Mouse (Mus musculus) embryonic facial prominence, embryonic 10.5 days (tissue): Measurements from ENCODE around the gene Srf. TPM values are rescaled to one million over a fixed set of nuclear protein-coding genes. Genes with fewer than 3 reads are reported as not detected.

ENCODE experiments used
- DNase-seq: peaks from one replicate; pipeline ENCODE4 v3.0.0-alpha.2; 2017; ENCODE audit warnings: low spot score
- H3K27ac ChIP-seq: fragments of 300-500 bp; sonication (generic); replicated peaks from 2 replicates; pipeline ENCODE4 v1.5.1; 2016; ENCODE audit warnings: mild to moderate bottlenecking
- H3K27me3 ChIP-seq: fragments of 300-500 bp; sonication (generic); replicated peaks from 2 replicates; pipeline ENCODE4 v1.6.1; 2016; ENCODE audit warnings: low read depth, mild to moderate bottlenecking; ENCODE audit not compliant: poor library complexity, severe bottlenecking
- H3K36me3 ChIP-seq: fragments of 300-500 bp; sonication (generic); replicated peaks from 2 replicates; pipeline ENCODE4 v1.6.1; 2016; ENCODE audit warnings: mild to moderate bottlenecking, moderate library complexity
- H3K4me1 ChIP-seq: fragments of 300-500 bp; sonication (generic); 2 replicates; pipeline ENCODE4 v1.6.1; 2016
- H3K4me3 ChIP-seq: fragments of 300-500 bp; sonication (generic); 2 replicates; pipeline ENCODE4 v1.5.1; 2016; ENCODE audit warnings: mild to moderate bottlenecking, moderate library complexity
- H3K9me3 ChIP-seq: fragments of 300-500 bp; sonication (generic); 2 replicates; pipeline ENCODE4 v1.6.1; 2016; ENCODE audit warnings: mild to moderate bottlenecking
- WGBS: fragments of 180-500 bp; shearing (Covaris S2); methylation state at CpG from one replicate; pipeline ENCODE4 v1.1.7; 2016; 5-methylcytosine and 5-hydroxymethylcytosine counted together
- polyA plus RNA-seq: library from polyadenylated mRNA; unstranded; fragments of >200 nt; fragmentation: Nextera tagmentation; extraction: Ambion mirVana; gene quantifications from 2 replicates; pipeline ENCODE4 v1.2.1, GENCODE M21; 2016

Gene Srf
- polyA plus RNA-seq, result 5.6 and 7.0 TPM in 2 replicates

DNA sequence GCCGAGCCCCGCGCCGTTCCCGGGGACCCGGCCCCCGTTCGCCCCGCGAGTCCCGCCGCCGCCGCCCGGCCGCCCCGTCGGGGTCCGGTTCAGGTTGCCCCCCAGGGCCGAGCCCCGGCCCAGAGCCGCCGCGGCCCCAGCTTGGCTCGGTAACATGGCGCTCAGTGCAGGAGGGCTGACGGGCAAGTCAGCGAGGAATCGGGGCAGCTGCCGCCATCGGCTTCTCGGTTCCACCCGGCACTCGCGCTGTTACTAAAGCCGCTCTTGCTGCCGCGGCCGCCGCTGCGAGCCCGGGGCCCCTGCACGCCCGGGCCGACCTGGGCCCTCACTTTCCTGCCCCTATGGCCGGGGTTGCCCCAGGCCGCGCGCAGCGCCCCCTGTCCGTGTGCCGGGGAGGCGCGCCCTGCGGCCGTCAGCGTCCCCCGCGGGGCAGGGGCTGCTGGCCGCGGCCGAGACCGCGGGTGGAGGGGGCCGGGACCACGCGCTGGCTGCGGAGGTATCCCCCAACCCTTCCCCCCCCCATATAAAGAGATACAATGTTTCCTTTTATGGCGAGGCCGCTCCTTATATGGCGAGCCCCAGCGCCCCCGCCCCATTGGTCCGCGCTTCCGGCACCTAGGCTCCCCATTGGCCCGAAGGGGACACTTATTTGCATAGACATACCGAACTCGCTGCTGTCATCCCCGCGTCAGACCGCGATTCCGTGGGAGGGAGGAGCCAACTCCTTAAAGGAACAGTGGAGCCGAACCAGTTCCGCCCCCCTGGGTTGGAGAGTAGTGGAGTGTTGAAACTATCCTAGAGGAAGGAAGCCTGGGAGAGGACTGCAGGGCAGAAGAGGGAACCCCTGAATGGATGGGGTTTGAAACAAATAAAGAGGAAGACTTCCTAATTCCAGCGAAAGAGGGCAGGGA is at the start of gene Srf:
Gene Srf, minus strand, starts transcription at position 503 of the 911 bp plus-strand sequence.
- Histone ChIP-seq H3K4me3 (peak within 1 kb of the TSS; percentile 97), H3K27me3 (no peaks in the 10 kb centered on the region), H3K4me1 (peaks cover 58% of the 10 kb centered on the region), H3K9me3 (no peaks in the 10 kb centered on the region), H3K36me3 (peaks cover 16% of the 10 kb centered on the region), H3K27ac (peak within 1 kb of the TSS; percentile 99)
- WGBS, result 0% methylated on average over 87 of the region's 87 CpGs
- peak; percentile 98 for DNase-seq

DNA sequence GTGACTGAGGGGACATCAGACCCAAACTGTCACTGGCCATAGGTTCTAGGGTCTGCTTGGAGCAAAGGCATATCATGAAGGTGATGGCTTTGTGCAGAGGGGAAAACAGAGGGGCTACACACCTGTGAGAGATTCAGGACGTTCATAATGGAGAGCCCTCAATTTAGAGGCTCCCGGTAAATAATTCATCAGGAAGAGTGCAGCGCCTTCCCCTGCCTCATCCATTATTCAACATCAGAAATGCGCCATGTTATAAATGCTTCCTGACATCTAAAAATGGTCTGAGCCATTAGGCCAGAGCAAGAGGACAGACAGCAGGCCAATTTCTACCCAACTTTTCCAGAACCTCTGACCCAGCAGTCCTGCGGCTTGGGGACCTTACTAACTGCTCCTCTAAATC is 49.2 kb upstream of the Srf start:
- H3K4me1 ChIP-seq, result peaks cover 53% of the 10 kb centered on the region
- H3K4me3 ChIP-seq, result no peak overlapping the region
- H3K27me3 ChIP-seq, result no peaks in the 10 kb centered on the region
- no peaks in the 10 kb centered on the region for H3K9me3 ChIP-seq
- H3K36me3 ChIP-seq, result peaks cover 24% of the 10 kb centered on the region
- 77% methylated on average over 5 of the region's 5 CpGs for WGBS
- no peak for DNase-seq
- peak overlapping the region; percentile 54 for H3K27ac ChIP-seq

DNA sequence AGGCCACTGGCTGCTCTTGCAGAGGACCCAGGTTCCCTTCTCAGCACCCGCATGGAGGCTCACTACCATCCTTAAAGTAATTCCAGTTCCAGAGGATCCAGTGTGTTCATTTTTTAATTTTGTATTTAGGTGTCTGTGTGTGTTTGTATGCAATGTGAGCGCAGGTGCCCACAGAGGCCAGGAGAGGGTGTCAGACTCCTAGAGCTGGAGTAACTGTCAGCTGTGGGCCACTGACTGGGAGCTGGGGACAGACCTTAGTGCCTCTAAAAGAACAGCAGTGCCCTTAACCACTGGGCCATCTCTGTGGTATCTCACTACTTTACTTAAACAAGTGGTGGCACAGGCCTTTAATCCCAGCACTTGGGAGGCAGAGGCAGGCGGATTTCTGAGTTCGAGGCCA is 47.3 kb upstream of the Srf start:
- 95% methylated on average over 4 of the region's 4 CpGs for WGBS
- DNase-seq, result no peak
- H3K4me1 ChIP-seq, result peaks cover 41% of the 10 kb centered on the region
- no peak overlapping the region for H3K4me3 ChIP-seq
- H3K36me3 ChIP-seq, result peaks cover 22% of the 10 kb centered on the region
- no peak overlapping the region for H3K27ac ChIP-seq
- H3K9me3 ChIP-seq, result no peaks in the 10 kb centered on the region
- no peaks in the 10 kb centered on the region for H3K27me3 ChIP-seq

DNA sequence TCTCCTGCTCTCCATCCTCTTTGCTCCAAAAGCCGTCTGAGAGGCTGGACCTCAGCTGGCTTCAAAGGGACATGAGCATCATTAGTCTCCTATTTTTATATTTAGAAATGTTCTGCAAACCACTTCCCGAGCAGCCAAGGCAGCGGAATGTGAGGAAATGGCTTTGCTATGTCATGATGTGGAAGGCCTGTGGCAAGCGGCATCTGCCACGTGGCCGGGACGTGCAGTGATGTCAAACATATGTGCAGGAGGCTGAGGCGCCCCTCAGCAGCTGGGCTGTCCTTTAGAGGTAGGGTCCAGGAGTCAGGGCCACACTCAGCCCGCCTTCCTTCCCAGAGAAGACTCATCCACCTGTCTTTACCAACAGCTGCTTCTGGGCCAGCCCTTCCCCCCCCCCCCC is 46.2 kb upstream of the Srf start:
- H3K36me3 ChIP-seq, result peaks cover 32% of the 10 kb centered on the region
- WGBS, result 76% methylated on average over 9 of the region's 9 CpGs
- DNase-seq, result peak; percentile 46

DNA sequence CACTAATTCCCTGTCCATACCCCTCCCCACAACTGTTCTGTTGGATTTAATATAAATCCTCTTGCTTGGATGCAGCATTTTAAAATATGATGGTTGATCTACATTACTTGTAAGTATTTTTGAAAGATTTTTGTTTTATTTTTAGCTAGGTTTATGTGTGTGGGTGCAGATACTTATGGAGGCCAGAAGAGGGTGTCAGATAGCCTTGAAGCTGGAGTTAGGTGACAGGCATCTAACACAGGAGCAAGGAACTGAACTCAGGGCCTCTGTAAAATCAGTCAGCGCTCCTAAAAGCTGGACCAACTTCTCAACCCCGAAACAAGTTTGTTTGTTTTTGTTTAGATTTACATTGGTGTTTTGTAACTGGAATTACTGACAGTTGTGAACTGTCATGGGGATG is 44.6 kb upstream of the Srf start:
- Histone ChIP-seq H3K4me3 (no peak overlapping the region), H3K9me3 (no peaks in the 10 kb centered on the region; the same call in 1 of the 2 replicates), H3K36me3 (peaks cover 42% of the 10 kb centered on the region), H3K4me1 (peaks cover 24% of the 10 kb centered on the region), H3K27me3 (no peaks in the 10 kb centered on the region), H3K27ac (no peak overlapping the region)
- 88% methylated on average over 2 of the region's 2 CpGs for WGBS
- no peak for DNase-seq

More for the DNA sequence above, 46.2 kb upstream of the Srf start:
- Histone ChIP-seq H3K4me1 (peaks cover 32% of the 10 kb centered on the region), H3K27me3 (no peaks in the 10 kb centered on the region), H3K27ac (peak overlapping the region; percentile 61), H3K4me3 (no peak overlapping the region), H3K9me3 (no peaks in the 10 kb centered on the region)

DNA sequence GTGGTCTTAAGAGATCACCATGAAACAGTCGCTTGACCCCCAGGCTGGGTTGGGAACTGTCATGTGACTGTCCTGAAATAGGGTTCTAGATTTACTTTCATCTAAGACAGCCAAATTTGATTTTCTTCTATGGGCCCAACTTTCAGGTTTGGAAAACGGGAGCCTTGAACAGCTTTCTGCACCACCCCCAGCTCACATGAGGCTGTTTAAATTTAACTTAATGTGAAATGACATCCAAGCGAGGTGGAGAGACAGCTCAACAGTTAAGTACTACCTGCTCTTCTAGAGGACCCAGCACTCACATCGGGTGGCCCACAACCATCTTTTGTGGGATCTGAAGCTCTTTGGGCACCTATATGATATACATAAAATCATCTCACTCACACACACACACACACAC is 43.0 kb upstream of the Srf start:
- Histone ChIP-seq H3K4me3 (no peak overlapping the region), H3K36me3 (peaks cover 42% of the 10 kb centered on the region)
- WGBS, result 80% methylated on average over 4 of the region's 4 CpGs

DNA sequence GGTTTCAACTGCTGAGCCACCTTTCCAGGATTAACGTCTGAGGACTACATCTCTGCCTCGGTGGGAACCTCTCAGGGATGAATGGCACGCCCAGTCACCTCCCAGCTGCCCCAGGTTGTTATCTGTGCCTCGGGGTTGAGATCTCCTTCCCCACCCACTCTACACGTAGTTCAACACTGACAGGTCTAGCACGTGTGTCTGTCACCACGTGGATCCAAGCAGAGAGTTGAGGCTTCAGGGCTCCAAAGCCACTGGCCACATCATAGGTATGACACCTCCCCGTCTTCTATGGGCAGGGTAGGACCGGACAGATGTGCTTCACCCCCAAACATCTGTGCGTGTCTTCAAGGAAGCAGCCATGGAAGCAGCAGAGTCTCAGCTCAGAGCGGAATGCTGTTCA is 42.0 kb upstream of the Srf start:
- Histone ChIP-seq H3K9me3 (no peaks in the 10 kb centered on the region; the same call in 1 of the 2 replicates), H3K4me1 (peaks cover 29% of the 10 kb centered on the region), H3K27me3 (no peaks in the 10 kb centered on the region), H3K4me3 (no peak overlapping the region), H3K27ac (no peak overlapping the region), H3K36me3 (peaks cover 40% of the 10 kb centered on the region)
- 89% methylated on average over 11 of the region's 11 CpGs for WGBS
- no peak for DNase-seq

More for the DNA sequence above, 43.0 kb upstream of the Srf start:
- no peaks in the 10 kb centered on the region; the same call in 1 of the 2 replicates for H3K9me3 ChIP-seq
- H3K27ac ChIP-seq, result no peak overlapping the region
- DNase-seq, result no peak
- no peaks in the 10 kb centered on the region for H3K27me3 ChIP-seq
- H3K4me1 ChIP-seq, result peaks cover 25% of the 10 kb centered on the region

DNA sequence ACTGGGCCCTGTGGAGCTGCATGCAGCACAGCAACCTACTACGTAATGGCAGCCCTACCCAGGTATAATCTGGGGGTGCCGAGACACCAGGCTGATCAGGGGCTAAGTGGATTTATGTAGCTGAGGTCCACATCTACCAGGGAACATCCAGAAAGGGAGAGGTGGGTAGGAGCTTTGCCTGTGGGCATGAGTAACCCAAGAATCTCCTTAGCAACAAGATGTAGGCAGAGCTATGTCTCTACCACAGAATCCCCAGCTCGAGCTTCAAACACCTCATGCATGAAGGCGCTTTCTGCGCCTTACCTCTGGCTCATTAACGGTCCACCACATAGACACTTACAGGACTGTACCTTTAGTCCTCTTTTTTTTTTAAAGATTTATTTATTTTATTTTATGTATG is 39.4 kb upstream of the Srf start:
- Histone ChIP-seq H3K27ac (peak overlapping the region; percentile 81), H3K9me3 (no peaks in the 10 kb centered on the region; the same call in 1 of the 2 replicates), H3K4me1 (peaks cover 25% of the 10 kb centered on the region), H3K4me3 (peak overlapping the region; percentile 31; the same call in 1 of the 2 replicates), H3K36me3 (peaks cover 43% of the 10 kb centered on the region), H3K27me3 (no peaks in the 10 kb centered on the region)
- no peak for DNase-seq
- WGBS, result 85% methylated on average over 6 of the region's 6 CpGs

DNA sequence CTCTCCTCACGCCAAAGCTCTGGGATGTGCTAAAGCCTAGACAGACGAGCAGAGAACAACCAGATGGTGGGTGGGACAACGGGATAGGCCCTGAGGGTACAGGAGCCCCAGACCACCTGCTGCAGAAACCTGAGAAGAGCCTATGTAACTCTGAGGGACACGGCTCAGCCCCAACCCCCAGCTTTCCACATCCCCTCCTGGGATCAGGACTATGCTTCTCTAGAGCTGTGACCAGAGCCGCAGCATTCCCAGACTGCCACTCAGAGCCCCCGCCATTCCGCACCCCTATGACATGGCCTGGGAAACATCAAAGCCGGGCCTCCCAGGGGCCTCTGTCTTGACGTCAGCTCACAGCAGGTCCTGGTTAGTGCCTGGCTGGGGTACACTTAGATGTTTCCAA is 38.6 kb upstream of the Srf start:
- Histone ChIP-seq H3K27ac (peak overlapping the region; percentile 81), H3K9me3 (no peaks in the 10 kb centered on the region; the same call in 1 of the 2 replicates), H3K4me1 (peaks cover 25% of the 10 kb centered on the region), H3K4me3 (peak overlapping the region; percentile 31), H3K27me3 (no peaks in the 10 kb centered on the region), H3K36me3 (peaks cover 51% of the 10 kb centered on the region)
- 20% methylated on average over 9 of the region's 9 CpGs for WGBS
- peak; percentile 78 for DNase-seq

DNA sequence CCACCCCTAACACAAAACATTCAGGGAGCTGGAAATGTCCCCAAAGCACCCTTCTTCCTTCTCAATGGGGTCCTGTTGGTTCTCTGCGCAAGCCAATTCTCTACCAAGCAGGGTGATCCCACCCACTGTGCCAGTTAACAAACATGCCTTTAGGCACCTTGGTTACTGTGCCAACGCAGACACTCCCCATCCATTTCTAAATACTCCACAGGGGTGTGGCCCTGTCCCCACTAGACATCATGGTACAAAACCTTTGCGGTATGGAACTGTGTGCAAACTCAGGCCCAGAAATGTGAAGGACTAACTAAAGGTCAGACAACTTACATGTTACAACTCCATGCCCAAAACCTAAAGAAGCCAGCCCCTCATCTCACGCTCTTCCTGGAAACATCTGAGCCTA is 37.1 kb upstream of the Srf start:
- Histone ChIP-seq H3K27ac (no peak overlapping the region), H3K36me3 (peaks cover 61% of the 10 kb centered on the region)
- WGBS, result 94% methylated on average over 4 of the region's 4 CpGs

DNA sequence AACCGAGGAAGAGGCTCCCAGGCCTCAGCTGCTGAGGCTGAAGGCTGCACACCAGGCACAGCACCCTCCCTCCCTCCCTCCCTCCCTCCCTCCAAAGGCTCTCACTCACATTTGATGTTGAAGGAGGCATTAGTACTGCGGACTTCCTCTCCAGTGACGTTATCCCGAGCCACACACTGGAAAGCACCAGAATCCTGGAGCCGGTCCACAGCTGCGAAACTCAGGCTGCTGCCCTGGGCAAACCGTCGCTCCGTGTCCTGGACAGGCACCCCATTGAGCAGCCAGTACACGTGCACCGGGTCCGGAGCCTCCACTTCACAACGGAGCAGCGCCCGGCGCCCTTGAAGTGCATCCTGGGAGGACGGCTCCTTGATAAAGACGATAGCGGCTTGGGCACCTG is 35.4 kb upstream of the Srf start:
- peaks cover 61% of the 10 kb centered on the region for H3K36me3 ChIP-seq
- 90% methylated on average over 19 of the region's 19 CpGs for WGBS

More for the DNA sequence above, 37.1 kb upstream of the Srf start:
- Histone ChIP-seq H3K4me1 (peaks cover 25% of the 10 kb centered on the region), H3K9me3 (no peaks in the 10 kb centered on the region; the same call in 1 of the 2 replicates), H3K4me3 (no peak overlapping the region), H3K27me3 (no peaks in the 10 kb centered on the region)
- no peak for DNase-seq

DNA sequence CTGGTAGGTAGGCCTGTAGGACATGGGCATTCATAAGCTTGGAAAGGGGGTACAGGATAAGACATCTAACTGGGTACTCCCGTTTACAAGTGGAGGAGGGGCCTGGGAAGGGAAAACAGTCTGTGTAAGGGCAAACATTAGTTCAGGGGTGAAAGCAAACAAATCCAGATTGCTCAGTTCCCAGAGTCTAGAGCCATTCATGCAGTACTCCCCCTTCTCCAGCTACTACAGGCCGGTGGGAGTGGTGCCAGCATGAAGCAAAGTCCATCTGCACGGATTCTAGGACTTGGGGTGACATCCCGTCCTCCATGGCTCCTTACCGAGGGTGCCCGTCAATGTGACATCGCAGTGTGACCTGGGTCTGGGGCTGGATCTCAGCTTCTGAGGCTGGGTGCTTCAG is 34.5 kb upstream of the Srf start:
- H3K4me1 ChIP-seq, result peaks cover 22% of the 10 kb centered on the region
- H3K36me3 ChIP-seq, result peaks cover 68% of the 10 kb centered on the region
- WGBS, result 91% methylated on average over 7 of the region's 7 CpGs
- no peaks in the 10 kb centered on the region for H3K27me3 ChIP-seq
- H3K9me3 ChIP-seq, result no peaks in the 10 kb centered on the region
- H3K4me3 ChIP-seq, result no peak overlapping the region
- H3K27ac ChIP-seq, result no peak overlapping the region; the same call in 1 of the 2 replicates
- DNase-seq, result no peak

More for the DNA sequence above, 35.4 kb upstream of the Srf start:
- no peak overlapping the region for H3K4me3 ChIP-seq
- H3K27me3 ChIP-seq, result no peaks in the 10 kb centered on the region
- no peak overlapping the region for H3K27ac ChIP-seq
- H3K4me1 ChIP-seq, result peaks cover 25% of the 10 kb centered on the region
- DNase-seq, result no peak
- no peaks in the 10 kb centered on the region for H3K9me3 ChIP-seq
